Mouse (Mus musculus): ENCODE data around the gene Rpf1. TPM values are rescaled to one million over a fixed set of nuclear protein-coding genes. Genes with fewer than 3 reads are reported as not detected.

The Rpf1 gene
- 52.8 and 57.0 TPM in 2 replicates for polyA plus RNA-seq (2015; fragmentation: Nextera tagmentation; extraction: Ambion mirVana)

GRCm38 (mm10) chr3:146520798-146521651 lies at the start of gene Rpf1:
Gene Rpf1 (minus strand): TSS chr3:146521429.
- ATAC-seq (ENCODE audit: borderline replicate concordance, extremely low read depth, low FRiP score, low TSS enrichment): peak; percentile 95
- Histone ChIP-seq H3K9ac (peak within 1 kb of the TSS; percentile 79), H3K27me3 (no peaks in the 10 kb centered on the region), H3K27ac (peak within 1 kb of the TSS; percentile 98), H3K4me3 (peak within 1 kb of the TSS; percentile 84), H3K4me1 (peaks cover 6% of the 10 kb centered on the region; the same call in 1 of the 2 replicates), H3K9me3 (no peaks in the 10 kb centered on the region), H3K4me2 (peak within 1 kb of the TSS; percentile 58), H3K36me3 (peaks cover 18% of the 10 kb centered on the region; the same call in 1 of the 2 replicates)
- WGBS: under 1% methylated on average over 50 of the region's 82 CpGs

GRCm38 (mm10) chr3:146570939-146571338 lies 49.7 kb upstream of the Rpf1 start:
- Histone ChIP-seq H3K4me3 (no peak overlapping the region), H3K4me2 (no peak overlapping the region), H3K27ac (no peak overlapping the region), H3K9me3 (no peaks in the 10 kb centered on the region), H3K27me3 (no peaks in the 10 kb centered on the region), H3K4me1 (no peaks in the 10 kb centered on the region), H3K36me3 (no peaks in the 10 kb centered on the region), H3K9ac (no peak overlapping the region)
- 78% methylated on average over 6 of the region's 6 CpGs for WGBS
- ATAC-seq (ENCODE audit: borderline replicate concordance, extremely low read depth, low FRiP score, low TSS enrichment): no peak

- no peaks in the 10 kb centered on the region for H3K9me3 ChIP-seq
- no peak within 1 kb of the TSS for H3K4me3 ChIP-seq
- H3K4me2 ChIP-seq: no peak within 1 kb of the TSS
- H3K27me3 ChIP-seq: no peaks in the 10 kb centered on the region
- no peak within 1 kb of the TSS for H3K27ac ChIP-seq
- no peak within 1 kb of the TSS for H3K9ac ChIP-seq
- no peak for ATAC-seq (ENCODE audit: borderline replicate concordance, extremely low read depth, low FRiP score, low TSS enrichment)
- no peaks in the 10 kb centered on the region for H3K4me1 ChIP-seq
- H3K36me3 ChIP-seq: no peaks in the 10 kb centered on the region
- 62% methylated on average over 10 of the region's 10 CpGs for WGBS
Measured at GRCm38 (mm10) chr3:146570148-146570782, 49.0 kb upstream of the Rpf1 start, which contains the start of gene Uox. Gene Uox (plus strand): TSS chr3:146570426.

- H3K9ac ChIP-seq: no peak overlapping the region
- 80% methylated on average over 3 of the region's 3 CpGs for whole genome bisulfite sequencing
- ATAC-seq (ENCODE audit: borderline replicate concordance, extremely low read depth, low FRiP score, low TSS enrichment): no peak
- no peaks in the 10 kb centered on the region for H3K27me3 ChIP-seq
- H3K4me3 ChIP-seq: no peak overlapping the region
- no peak overlapping the region for H3K4me2 ChIP-seq
- no peaks in the 10 kb centered on the region for H3K9me3 ChIP-seq
- H3K4me1 ChIP-seq: no peaks in the 10 kb centered on the region
- H3K36me3 ChIP-seq: no peaks in the 10 kb centered on the region
- H3K27ac ChIP-seq: no peak overlapping the region
Measured at GRCm38 (mm10) chr3:146569594-146569993, 48.4 kb upstream of the Rpf1 start.

GRCm38 (mm10) chr3:146567884-146568530 lies 46.8 kb upstream of the Rpf1 start:
- no peak overlapping the region for H3K9ac ChIP-seq
- H3K9me3 ChIP-seq: no peaks in the 10 kb centered on the region
- no peak overlapping the region for H3K4me2 ChIP-seq
- ATAC-seq (ENCODE audit: borderline replicate concordance, extremely low read depth, low FRiP score, low TSS enrichment): no peak
- WGBS: 58% methylated on average over 9 of the region's 9 CpGs
- no peak overlapping the region for H3K4me3 ChIP-seq
- no peak overlapping the region for H3K27ac ChIP-seq
- H3K36me3 ChIP-seq: no peaks in the 10 kb centered on the region
- no peaks in the 10 kb centered on the region for H3K4me1 ChIP-seq
- no peaks in the 10 kb centered on the region for H3K27me3 ChIP-seq

GRCm38 (mm10) chr3:146567366-146567765 lies 46.1 kb upstream of the Rpf1 start:
- Histone ChIP-seq H3K27ac (no peak overlapping the region), H3K4me2 (no peak overlapping the region), H3K4me1 (no peaks in the 10 kb centered on the region), H3K27me3 (no peaks in the 10 kb centered on the region), H3K9me3 (no peaks in the 10 kb centered on the region), H3K9ac (no peak overlapping the region), H3K4me3 (no peak overlapping the region), H3K36me3 (no peaks in the 10 kb centered on the region)
- ATAC-seq (ENCODE audit: borderline replicate concordance, extremely low read depth, low FRiP score, low TSS enrichment): no peak
- WGBS: 53% methylated on average over 7 of the region's 7 CpGs

- ATAC-seq (ENCODE audit: borderline replicate concordance, extremely low read depth, low FRiP score, low TSS enrichment): no peak
- H3K4me1 ChIP-seq: no peaks in the 10 kb centered on the region
- 93% methylated on average over 1 of the region's 1 CpGs for WGBS
- no peak overlapping the region for H3K9ac ChIP-seq
- H3K36me3 ChIP-seq: no peaks in the 10 kb centered on the region
- no peak overlapping the region for H3K4me3 ChIP-seq
- no peaks in the 10 kb centered on the region for H3K9me3 ChIP-seq
- no peaks in the 10 kb centered on the region for H3K27me3 ChIP-seq
- H3K4me2 ChIP-seq: no peak overlapping the region
- no peak overlapping the region for H3K27ac ChIP-seq
Measured at GRCm38 (mm10) chr3:146565065-146565411, 43.8 kb upstream of the Rpf1 start.

- Histone ChIP-seq H3K9me3 (no peaks in the 10 kb centered on the region), H3K4me3 (no peak overlapping the region), H3K4me2 (no peak overlapping the region), H3K36me3 (no peaks in the 10 kb centered on the region), H3K27me3 (no peaks in the 10 kb centered on the region), H3K4me1 (no peaks in the 10 kb centered on the region), H3K27ac (no peak overlapping the region), H3K9ac (no peak overlapping the region)
- WGBS: 41% methylated on average over 14 of the region's 14 CpGs
- ATAC-seq (ENCODE audit: borderline replicate concordance, extremely low read depth, low FRiP score, low TSS enrichment): no peak
Measured at GRCm38 (mm10) chr3:146564268-146565064, 43.2 kb upstream of the Rpf1 start.

- Histone ChIP-seq H3K27me3 (no peaks in the 10 kb centered on the region), H3K4me3 (no peak overlapping the region), H3K36me3 (no peaks in the 10 kb centered on the region), H3K27ac (no peak overlapping the region), H3K9ac (no peak overlapping the region), H3K4me1 (no peaks in the 10 kb centered on the region), H3K4me2 (no peak overlapping the region), H3K9me3 (no peaks in the 10 kb centered on the region)
- ATAC-seq (ENCODE audit: borderline replicate concordance, extremely low read depth, low FRiP score, low TSS enrichment): no peak
- WGBS: 87% methylated on average over 7 of the region's 7 CpGs
Measured at GRCm38 (mm10) chr3:146562936-146563335, 41.7 kb upstream of the Rpf1 start.

- no peak for ATAC-seq (ENCODE audit: borderline replicate concordance, extremely low read depth, low FRiP score, low TSS enrichment)
- Histone ChIP-seq H3K9ac (no peak overlapping the region), H3K4me1 (no peaks in the 10 kb centered on the region), H3K27ac (no peak overlapping the region), H3K4me2 (no peak overlapping the region), H3K36me3 (no peaks in the 10 kb centered on the region), H3K27me3 (no peaks in the 10 kb centered on the region), H3K4me3 (no peak overlapping the region), H3K9me3 (no peaks in the 10 kb centered on the region)
- 75% methylated on average over 6 of the region's 6 CpGs for WGBS
Measured at GRCm38 (mm10) chr3:146557507-146557906, 36.3 kb upstream of the Rpf1 start.

GRCm38 (mm10) chr3:146556567-146556966 lies 35.3 kb upstream of the Rpf1 start:
- no peak overlapping the region for H3K27ac ChIP-seq
- H3K36me3 ChIP-seq: no peaks in the 10 kb centered on the region
- WGBS: 64% methylated on average over 1 of the region's 1 CpGs
- no peaks in the 10 kb centered on the region for H3K9me3 ChIP-seq
- H3K4me3 ChIP-seq: no peak overlapping the region
- no peaks in the 10 kb centered on the region for H3K4me1 ChIP-seq
- no peak overlapping the region for H3K9ac ChIP-seq
- no peak overlapping the region for H3K4me2 ChIP-seq
- no peak for ATAC-seq (ENCODE audit: borderline replicate concordance, extremely low read depth, low FRiP score, low TSS enrichment)
- no peaks in the 10 kb centered on the region for H3K27me3 ChIP-seq

All from lung, embryonic 15.5 days (tissue).